Mouse (Mus musculus) kidney, adult 2 months (tissue): ENCODE measurements around the gene 4930558K02Rik. TPM values are rescaled to one million over a fixed set of nuclear protein-coding genes. Genes with fewer than 3 reads are reported as not detected.

ENCODE experiments used
- DNase-seq: peaks from one replicate; pipeline ENCODE4 v3.0.0; 2021
- H3K27ac ChIP-seq: fragments of 200-500 bp; 2 replicates; pipeline ENCODE4 v1.5.1; 2012; ENCODE audit warnings: low read depth, low read length, control low read depth, inconsistent platforms; ENCODE audit not compliant: insufficient read depth
- H3K27me3 ChIP-seq: fragments of 200-500 bp; replicated peaks from 2 replicates; pipeline ENCODE4 v1.6.1; 2012; ENCODE audit warnings: mild to moderate bottlenecking, moderate library complexity, low read length, inconsistent platforms; ENCODE audit not compliant: control insufficient read depth, insufficient read depth
- H3K36me3 ChIP-seq: fragments of 200-500 bp; 2 replicates; pipeline ENCODE4 v1.6.1; 2012; ENCODE audit warnings: mild to moderate bottlenecking, moderate library complexity, low read length, inconsistent platforms; ENCODE audit not compliant: control insufficient read depth, insufficient read depth
- H3K4me1 ChIP-seq: fragments of 200-500 bp; 2 replicates; pipeline ENCODE4 v1.6.1; 2011; ENCODE audit warnings: low read length; ENCODE audit not compliant: control insufficient read depth, insufficient read depth
- H3K4me3 ChIP-seq: fragments of 200-500 bp; 2 replicates; pipeline ENCODE4 v1.5.1; 2011; ENCODE audit warnings: mild to moderate bottlenecking, low read depth, low read length, control low read depth; ENCODE audit not compliant: insufficient read depth
- CTCF ChIP-seq: fragments of 200-500 bp; conservative IDR thresholded peaks from 2 replicates; pipeline ENCODE4 v1.5.1; 2011; ENCODE audit warnings: low read depth, mild to moderate bottlenecking, control low read depth, low read length, moderate library complexity, mixed read lengths; ENCODE audit not compliant: insufficient read depth, insufficient read length
- POLR2A ChIP-seq: fragments of 200-500 bp; IDR thresholded peaks from one replicate; pipeline ENCODE4 v1.6.1; 2011; ENCODE audit warnings: low read depth, low read length, control low read depth
- WGBS: fragments of 180-500 bp; shearing (Covaris S2); methylation state at CpG from one replicate; pipeline ENCODE4 v1.1.7; 2018; 5-methylcytosine and 5-hydroxymethylcytosine counted together
- polyA plus RNA-seq: library from polyadenylated mRNA; depleted of rRNA; stranded (reverse); fragments of >200 nt; gene quantifications from 2 replicates; pipeline ENCODE4 v1.2.3, GENCODE M21; 2012

The 4930558K02Rik gene
- polyA plus RNA-seq, 1 experiment: not detected

GRCm38 (mm10) chr1:161980626-161981298 is 1.3 kb upstream of the 4930558K02Rik start:
- H3K27me3 ChIP-seq: no peaks in the 10 kb centered on the region
- no peak overlapping the region for H3K27ac ChIP-seq
- WGBS: 68% methylated on average over 9 of the region's 9 CpGs
- no peaks in the 10 kb centered on the region for H3K36me3 ChIP-seq
- TF ChIP-seq POLR2A (no peak), CTCF (no peak)
- peaks cover 9% of the 10 kb centered on the region; the same call in 1 of the 2 replicates for H3K4me1 ChIP-seq
- peak; percentile 52 for DNase-seq
- no peak overlapping the region for H3K4me3 ChIP-seq

DNA sequence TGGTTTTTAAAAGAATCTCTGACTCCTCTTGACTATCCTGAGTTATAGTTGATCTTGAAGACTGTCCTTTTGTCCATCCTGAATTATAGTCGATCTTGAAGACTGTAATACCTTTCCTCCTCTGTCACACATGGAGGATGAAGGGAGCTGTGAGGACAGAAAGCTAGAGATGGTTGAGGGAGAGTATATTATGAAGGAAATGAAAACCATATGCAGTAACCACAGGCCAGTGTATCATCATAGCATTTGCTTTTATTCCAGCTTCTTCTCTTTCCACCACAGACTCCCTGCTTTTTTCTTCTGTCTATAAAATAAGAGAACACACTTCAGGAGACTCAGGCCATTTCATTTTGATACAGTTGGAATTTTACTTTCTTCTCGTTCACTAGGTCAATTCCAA is 610 bp upstream of the 4930558K02Rik start:
- 78% methylated on average over 2 of the region's 2 CpGs for WGBS
- no peak for DNase-seq
- H3K27ac ChIP-seq: no peak overlapping the region
- no peaks in the 10 kb centered on the region for H3K36me3 ChIP-seq
- no peak overlapping the region for H3K4me3 ChIP-seq
- H3K27me3 ChIP-seq: no peaks in the 10 kb centered on the region
- peaks cover 9% of the 10 kb centered on the region; the same call in 1 of the 2 replicates for H3K4me1 ChIP-seq
- TF ChIP-seq CTCF (no peak), POLR2A (no peak)

DNA sequence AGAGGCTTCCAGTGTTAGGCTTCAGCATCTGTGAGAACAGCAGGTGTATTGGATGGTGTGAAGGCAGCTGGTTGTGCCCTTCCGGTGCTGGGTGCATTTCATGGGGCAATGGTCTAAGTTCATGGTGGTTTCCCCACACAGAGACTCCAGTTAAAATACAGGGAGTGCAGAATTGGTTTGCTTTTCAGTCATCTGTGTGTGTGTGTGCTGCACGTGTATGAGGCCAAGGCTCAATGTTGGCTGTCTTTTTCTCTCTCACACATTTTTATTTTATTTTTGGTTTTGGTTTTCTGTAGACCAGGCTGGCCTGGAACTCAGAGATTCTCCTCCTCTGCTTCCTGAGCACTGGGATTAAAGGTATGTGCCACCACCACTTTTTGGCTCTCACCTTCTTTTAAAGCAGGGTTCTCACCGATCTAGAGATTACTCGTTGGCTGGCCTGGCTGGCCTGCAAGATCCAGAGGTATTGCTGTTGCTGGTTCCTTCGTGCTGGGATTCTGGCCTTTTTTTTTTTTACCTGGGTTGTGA is 1.2 kb downstream of the 4930558K02Rik start:
- peaks cover 12% of the 10 kb centered on the region; the same call in 1 of the 2 replicates for H3K4me1 ChIP-seq
- no peak overlapping the region for H3K27ac ChIP-seq
- DNase-seq: no peak
- no peaks in the 10 kb centered on the region for H3K36me3 ChIP-seq
- H3K27me3 ChIP-seq: no peaks in the 10 kb centered on the region
- WGBS: 89% methylated on average over 5 of the region's 5 CpGs
- TF ChIP-seq POLR2A (no peak), CTCF (no peak)
- no peak overlapping the region for H3K4me3 ChIP-seq

DNA sequence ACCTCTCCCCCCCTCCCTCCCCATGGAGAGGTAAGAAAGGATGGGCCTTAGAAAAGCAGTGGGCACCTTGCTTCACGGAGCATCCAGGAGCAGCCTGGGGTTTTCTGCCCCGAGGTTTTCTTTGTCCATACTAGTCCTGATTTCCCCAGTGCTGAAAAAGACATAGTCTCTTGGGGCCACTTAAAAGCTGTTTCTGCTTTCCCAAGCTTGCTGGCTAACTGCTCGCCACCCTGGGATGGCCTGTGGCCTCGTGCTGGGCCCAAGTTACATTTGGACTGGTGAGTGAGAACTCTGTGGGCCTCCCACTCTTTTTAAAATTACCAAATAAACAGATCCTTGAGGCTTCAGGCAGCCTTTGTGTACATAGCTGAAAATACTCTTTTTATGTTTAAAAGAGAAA is 2.1 kb downstream of the 4930558K02Rik start:
- Histone ChIP-seq H3K27me3 (no peaks in the 10 kb centered on the region), H3K4me1 (peaks cover 12% of the 10 kb centered on the region; the same call in 1 of the 2 replicates), H3K27ac (no peak overlapping the region), H3K4me3 (no peak overlapping the region), H3K36me3 (no peaks in the 10 kb centered on the region)
- TF ChIP-seq POLR2A (no peak), CTCF (no peak)
- WGBS: 70% methylated on average over 4 of the region's 4 CpGs
- no peak for DNase-seq

- no peaks in the 10 kb centered on the region for H3K27me3 ChIP-seq
- 38% methylated on average over 16 of the region's 16 CpGs for WGBS
- TF ChIP-seq CTCF (peak; percentile 41), POLR2A (no peak)
- H3K27ac ChIP-seq: no peak overlapping the region
- peak; percentile 90 for DNase-seq
- no peaks in the 10 kb centered on the region for H3K36me3 ChIP-seq
- peaks cover 12% of the 10 kb centered on the region; the same call in 1 of the 2 replicates for H3K4me1 ChIP-seq
- H3K4me3 ChIP-seq: no peak overlapping the region
These were observed 2.9 kb downstream of the 4930558K02Rik start for GRCm38 (mm10) chr1:161976255-161977182.

DNA sequence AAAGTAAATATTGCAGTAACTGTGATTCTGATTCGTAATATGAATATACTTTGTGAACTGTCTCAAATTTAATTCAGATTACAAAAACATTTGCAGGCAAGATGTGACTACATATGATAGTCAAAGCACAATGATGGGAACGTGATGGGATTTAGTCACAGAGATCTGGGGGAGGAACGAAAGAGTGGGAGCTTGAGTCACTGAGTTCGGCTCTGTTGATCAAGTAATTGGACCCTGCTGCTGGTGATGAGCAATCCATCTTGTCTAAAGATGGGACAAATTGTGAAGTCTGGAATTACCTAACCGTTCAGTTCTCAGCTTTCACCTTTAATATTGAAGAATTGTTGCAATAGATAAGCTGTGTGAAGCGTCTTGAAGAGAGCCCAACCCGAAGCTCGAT is 7.2 kb downstream of the 4930558K02Rik start:
- no peak for TF ChIP-seq CTCF
- TF ChIP-seq POLR2A: no peak
- 64% methylated on average over 8 of the region's 8 CpGs for WGBS
- H3K4me3 ChIP-seq: no peak overlapping the region
- no peaks in the 10 kb centered on the region for H3K36me3 ChIP-seq
- no peak overlapping the region for H3K27ac ChIP-seq
- peaks cover 9% of the 10 kb centered on the region; the same call in 1 of the 2 replicates for H3K4me1 ChIP-seq
- no peak for DNase-seq
- no peaks in the 10 kb centered on the region for H3K27me3 ChIP-seq
